Mouse (Mus musculus) 3134 (cell line): Measurements from ENCODE around the gene Pgc.

Source experiments
- DNase-seq: peaks from one replicate; pipeline ENCODE4 v3.0.0-alpha.2; 2011; ENCODE audit warnings: low spot score; ENCODE audit not compliant: insufficient read length; ENCODE audit errors: extremely low read depth

The Pgc gene

GRCm38 (mm10) chr17:47726566-47726965 lies at the start of gene Pgc:
Gene Pgc (plus strand): TSS chr17:47726842.
- DNase-seq = no peak

GRCm38 (mm10) chr17:47678238-47678637 lies 48.4 kb upstream of the Pgc start:
- no peak for DNase-seq

GRCm38 (mm10) chr17:47678702-47679101 lies 47.9 kb upstream of the Pgc start:
- DNase-seq = no peak

- DNase-seq = no peak
These were observed 43.8 kb upstream of the Pgc start for GRCm38 (mm10) chr17:47682836-47683235.

GRCm38 (mm10) chr17:47687409-47688343 lies 39.0 kb upstream of the Pgc start:
- DNase-seq = peak; percentile 99

GRCm38 (mm10) chr17:47688344-47688607 lies 38.4 kb upstream of the Pgc start, which contains the start of gene Tomm6:
Gene Tomm6 (minus strand): TSS chr17:47688386.
- no peak for DNase-seq

GRCm38 (mm10) chr17:47688608-47689575 lies 37.8 kb upstream of the Pgc start, which contains the start of gene Frs3:
Gene Frs3 (plus strand): TSS chr17:47689030.
- DNase-seq = no peak

DNA sequence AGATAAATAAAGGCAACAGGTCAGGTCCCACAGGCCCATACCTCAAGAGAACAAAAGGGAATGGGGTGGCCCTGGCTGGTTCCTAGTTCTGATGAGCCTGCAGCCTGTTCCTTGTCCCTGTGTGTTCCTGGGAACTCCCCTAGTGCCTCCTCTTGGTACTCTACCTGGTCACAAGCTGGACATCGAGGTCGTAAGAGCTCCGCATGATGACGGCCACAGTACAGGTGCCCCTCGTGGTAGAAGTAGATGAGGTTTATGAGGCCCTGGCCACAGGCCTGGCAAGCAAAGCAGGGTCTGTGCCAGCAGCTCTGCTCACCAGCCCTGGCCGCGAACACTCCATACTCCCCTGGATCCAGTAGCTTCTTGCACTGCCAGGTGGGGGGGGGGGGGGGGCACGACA lies 36.7 kb upstream of the Pgc start:
- no peak for DNase-seq

DNA sequence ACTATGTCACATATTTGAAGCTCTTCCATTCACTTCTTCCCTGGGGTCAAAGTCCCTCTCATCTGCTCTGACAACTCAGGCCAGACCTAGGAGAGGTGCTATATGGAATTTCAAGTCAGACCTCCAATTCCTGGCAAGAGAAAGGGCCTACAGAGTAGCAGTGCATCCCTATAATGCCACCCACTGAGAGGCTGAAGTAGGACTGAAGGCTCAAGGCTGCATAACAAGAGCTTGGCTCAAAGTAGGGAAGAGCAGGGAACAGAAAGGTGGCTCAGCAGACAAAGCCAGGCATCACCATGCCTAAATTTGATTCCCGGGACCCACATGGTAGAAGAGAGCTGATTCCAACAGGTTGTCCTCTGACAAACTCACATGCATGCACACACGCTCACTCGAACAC lies 35.0 kb upstream of the Pgc start:
- DNase-seq = no peak

DNA sequence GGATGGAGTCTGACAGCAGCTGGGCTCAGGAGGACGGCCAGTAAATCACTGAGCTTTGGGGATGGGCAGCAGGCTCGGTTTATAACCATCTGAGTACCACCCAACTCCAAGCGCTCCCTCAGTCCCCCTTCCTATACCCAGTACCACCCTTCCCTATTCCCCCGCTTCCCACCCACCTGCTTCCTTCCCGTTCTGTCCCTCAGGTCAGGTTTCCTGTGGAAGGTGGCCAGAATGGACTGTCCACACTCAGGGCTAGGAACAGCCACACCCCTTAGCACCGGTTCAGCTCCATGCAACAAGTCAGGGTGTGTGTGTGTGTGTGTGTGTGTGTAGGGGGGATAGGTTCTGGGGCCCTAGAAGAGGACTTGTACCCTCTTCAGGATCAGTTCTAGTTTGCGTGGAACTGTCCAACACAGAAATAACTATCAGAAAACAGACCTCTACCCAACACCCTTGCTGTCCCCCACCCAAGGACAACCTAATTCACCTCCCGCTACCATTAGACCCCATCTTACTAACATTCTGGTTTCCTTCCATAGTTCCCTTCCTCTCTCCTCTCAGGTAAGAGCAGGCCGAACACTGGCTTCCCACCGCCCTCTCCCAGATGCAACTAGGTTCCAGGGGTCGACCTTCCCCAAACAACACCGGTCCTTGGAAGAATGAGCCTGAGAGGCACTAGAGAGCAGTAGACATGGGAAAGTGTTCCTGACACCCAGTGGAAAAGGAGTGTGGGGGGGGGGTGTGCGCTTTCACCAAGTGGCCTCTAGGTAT lies 32.8 kb upstream of the Pgc start:
- DNase-seq = no peak

DNA sequence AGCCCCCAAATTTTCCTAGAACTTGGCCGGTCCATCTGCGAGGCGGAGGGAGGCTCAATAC lies 32.4 kb upstream of the Pgc start, which contains the start of gene Gm21981:
Gm21981 (minus strand) TSS at position 14 of the 61 bp plus-strand sequence.
- no peak for DNase-seq

DNA sequence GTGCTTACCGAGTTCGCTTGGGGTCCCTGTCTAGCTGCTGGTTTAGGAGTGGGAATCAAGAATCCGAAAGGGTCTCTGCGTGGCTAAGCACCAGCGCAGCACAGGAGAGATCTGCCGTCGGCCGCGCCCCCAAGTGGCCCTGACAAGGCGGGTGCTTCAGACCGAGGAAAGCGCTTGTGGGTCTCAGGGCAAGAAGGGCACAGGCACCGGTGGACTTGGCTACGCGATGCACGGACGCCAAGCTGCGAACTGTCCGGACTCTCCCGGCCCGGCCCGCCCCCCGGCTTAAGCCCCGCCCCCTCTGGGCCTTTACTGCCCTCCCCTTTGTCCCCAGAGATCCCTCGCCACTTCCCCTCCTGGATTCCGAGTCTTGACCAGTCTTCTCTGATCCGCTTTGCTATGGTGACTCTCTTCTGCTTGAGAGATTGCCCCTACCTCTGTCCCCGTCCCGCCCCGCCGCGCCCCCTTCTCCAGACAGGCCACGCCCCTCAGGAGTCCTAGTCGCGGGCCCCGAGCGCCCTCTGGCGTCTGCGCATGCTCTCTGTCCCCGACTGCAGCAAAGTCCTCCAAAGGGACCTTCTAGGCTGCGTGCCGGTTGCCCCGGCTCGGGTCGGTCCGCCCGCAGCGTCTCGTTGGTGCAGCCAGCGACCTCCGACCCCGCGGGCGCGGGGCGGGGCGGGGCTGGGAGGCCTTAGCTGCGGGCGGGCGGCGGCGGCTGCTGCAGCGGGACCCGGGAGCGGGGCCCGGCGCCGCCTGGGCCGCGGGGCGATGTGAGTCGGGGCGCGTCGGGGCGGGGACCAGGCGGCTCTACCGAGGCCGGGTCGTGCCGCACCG lies 31.9 kb upstream of the Pgc start, which contains the start of gene Prickle4:
Prickle4 (minus strand) TSS at position 234 of the 834 bp plus-strand sequence.
- DNase-seq = peak; percentile 78

DNA sequence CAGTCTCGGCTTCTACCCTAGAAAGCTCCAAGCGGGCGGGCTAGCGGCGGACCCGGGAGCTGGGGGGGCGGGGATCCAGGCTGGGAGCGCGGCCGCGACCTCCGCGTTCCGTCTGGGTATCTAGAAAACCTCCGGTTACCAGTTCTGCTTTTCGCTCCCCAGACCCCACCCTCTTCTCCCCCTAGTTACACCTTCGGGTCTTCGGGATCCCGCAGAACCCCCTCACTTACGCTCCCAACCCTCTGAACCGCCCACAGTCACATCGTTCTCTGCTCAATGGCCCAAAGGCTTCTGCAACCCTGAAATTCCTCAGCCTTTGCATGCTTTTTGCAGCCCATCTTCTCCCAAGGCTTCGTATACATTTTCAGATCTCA lies 31.3 kb upstream of the Pgc start:
- DNase-seq = no peak

- DNase-seq = no peak
These were observed 28.5 kb upstream of the Pgc start for GRCm38 (mm10) chr17:47698156-47698555.

- DNase-seq = no peak
These were observed 27.6 kb upstream of the Pgc start for GRCm38 (mm10) chr17:47699055-47699454.

GRCm38 (mm10) chr17:47701793-47702192 lies 24.8 kb upstream of the Pgc start:
- no peak for DNase-seq

DNA sequence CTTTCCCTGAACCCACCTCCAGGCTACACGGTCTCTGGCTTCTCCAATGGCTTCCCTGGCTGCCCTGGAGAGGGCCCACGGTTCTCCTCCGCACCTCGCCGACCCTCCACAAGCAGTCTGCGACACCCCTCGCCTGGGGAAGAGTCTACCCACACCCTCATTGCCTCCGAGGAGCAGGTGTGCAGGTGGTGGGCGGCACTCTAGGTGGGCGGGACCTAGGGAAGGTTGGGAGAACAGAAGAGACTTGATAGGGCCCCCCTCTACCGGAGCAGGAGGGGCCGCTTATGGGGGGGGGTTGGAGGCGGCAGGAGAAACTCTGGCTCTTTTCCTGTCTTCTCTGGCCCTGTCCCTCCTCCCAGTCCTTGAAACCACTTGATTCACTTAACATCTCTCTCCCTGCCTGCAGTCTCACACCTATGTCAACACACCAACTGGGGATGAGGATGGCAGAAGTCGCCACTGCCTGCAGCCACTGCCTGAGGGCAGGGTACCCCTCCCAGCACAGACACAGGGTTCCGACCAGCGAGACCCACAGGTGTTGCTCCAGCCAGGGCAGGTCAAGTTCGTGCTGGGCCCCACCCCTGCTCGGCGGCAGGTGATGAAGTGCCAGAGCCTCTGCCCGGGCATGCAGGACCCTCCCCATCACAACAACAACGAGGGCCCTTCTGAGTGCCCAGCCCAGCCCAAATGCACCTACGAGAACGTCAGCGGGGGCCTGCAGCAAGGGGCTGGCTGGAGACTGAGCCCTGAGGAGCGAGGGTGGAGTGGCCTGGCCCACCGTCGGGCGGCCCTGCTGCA lies 23.9 kb upstream of the Pgc start:
- DNase-seq = no peak

DNA sequence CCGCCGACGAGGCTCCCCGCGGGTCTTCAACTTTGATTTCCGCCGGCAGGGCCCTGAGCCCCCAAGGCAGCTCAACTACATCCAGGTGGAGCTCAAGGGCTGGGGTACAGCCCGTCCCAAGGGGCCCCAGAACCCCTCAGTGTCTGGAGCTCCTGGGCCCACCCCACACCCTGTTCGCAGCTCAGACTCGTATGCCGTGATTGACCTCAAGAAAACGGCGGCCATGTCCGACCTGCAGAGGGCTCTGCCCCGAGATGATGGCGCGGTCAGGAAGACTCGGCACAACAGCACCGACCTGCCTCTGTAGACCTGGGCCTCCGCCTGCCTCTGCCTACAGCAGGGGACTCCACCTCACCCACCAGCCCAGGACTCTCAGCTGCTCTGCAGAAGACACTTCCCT lies 23.1 kb upstream of the Pgc start:
- no peak for DNase-seq

DNA sequence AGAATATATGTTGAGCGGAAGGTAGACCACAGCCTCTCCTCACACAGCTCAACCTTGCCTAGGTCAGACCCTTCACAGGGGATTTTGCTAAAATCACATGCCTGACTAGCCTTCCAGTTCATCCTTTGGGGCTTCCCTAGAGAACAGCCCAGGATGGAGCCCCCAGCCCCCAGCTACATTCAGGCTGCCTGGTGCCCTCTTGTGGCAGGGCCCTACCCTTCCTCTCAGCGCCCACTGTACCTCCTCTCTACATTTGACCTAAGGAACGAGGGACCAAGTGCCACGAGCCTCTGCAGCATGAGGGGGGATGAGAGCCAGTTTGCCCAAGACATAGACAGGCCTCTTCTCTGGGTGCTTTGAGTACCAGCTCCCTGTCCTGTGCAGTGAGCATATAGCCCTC lies 21.9 kb upstream of the Pgc start:
- no peak for DNase-seq

GRCm38 (mm10) chr17:47706196-47706595 lies 20.4 kb upstream of the Pgc start:
- no peak for DNase-seq
